ENCODE assay signal across 8 mouse cellular contexts in the genomic region with DNA sequence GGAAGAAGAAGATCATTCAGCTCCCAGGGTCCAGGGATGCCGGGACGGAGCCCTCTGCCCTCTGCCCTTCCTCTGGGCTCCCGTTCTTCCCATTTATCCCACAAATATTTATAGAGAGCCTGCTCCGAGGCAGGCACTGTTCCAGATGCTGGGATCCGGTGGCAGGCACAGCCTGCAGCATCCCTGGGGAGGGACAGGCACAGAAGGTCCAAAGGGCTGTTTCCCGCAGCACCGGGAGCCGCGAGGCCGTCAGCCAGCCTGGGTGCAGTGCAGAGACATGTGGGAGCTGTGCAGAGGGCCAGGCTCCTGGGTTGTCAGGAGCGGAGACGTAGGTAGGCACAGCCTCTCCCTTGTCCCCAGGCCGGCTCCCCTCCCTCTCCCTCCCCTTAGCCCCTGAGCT. TPM values are rescaled to one million over a fixed set of nuclear protein-coding genes. Genes with fewer than 3 reads are reported as not detected.
DNase-seq lines count a peak whose midpoint lies in the region; ATAC-seq lines count a peak whose summit lies in the region.

No protein-coding gene starts in this region.

- H3K4me1 ChIP-seq in hindbrain, embryonic 11.5 days (replicated peaks; ENCODE audit: control insufficient read depth, insufficient read depth, low read length) = peaks cover 37% of the 10 kb centered on the region
- peaks cover 58% of the 10 kb centered on the region for H3K4me1 ChIP-seq in lung, embryonic 16.5 days (replicated peaks; ENCODE audit: control insufficient read depth, insufficient read depth, low read length)

- no peak overlapping the region for H3K27ac ChIP-seq in hindbrain, embryonic 11.5 days (ENCODE audit: low read depth, low read length)
- no peak overlapping the region for H3K27ac ChIP-seq in lung, embryonic 16.5 days (ENCODE audit: low read length)

- no peaks in the 10 kb centered on the region for H3K9me3 ChIP-seq in hindbrain, embryonic 11.5 days (ENCODE audit: control insufficient read depth, low read length)
- no peaks in the 10 kb centered on the region for H3K9me3 ChIP-seq in lung, embryonic 16.5 days (ENCODE audit: control insufficient read depth, low read length)

- 31% methylated on average over 13 of the region's 13 CpGs for WGBS in hindbrain, embryonic 11.5 days
- WGBS in lung, embryonic 16.5 days = 28% methylated on average over 13 of the region's 13 CpGs

- peak overlapping the region; percentile 60 for H3K4me3 ChIP-seq in hindbrain, embryonic 11.5 days (ENCODE audit: low read depth, low read length)
- H3K4me3 ChIP-seq in lung, embryonic 16.5 days (ENCODE audit: low read length) = peak overlapping the region; percentile 68

- H3K4me2 ChIP-seq in hindbrain, embryonic 11.5 days (replicated peaks; ENCODE audit: low read depth, low read length) = peak overlapping the region; percentile 98
- peak overlapping the region; percentile 97 for H3K4me2 ChIP-seq in lung, embryonic 16.5 days (ENCODE audit: low read depth, low read length)

- H3K9ac ChIP-seq in hindbrain, embryonic 11.5 days (ENCODE audit: low read depth, low read length) = peak overlapping the region; percentile 20; the same call in 1 of the 2 replicates
- H3K9ac ChIP-seq in lung, embryonic 16.5 days (ENCODE audit: low read length) = peak overlapping the region; percentile 47

- peak; percentile 10 for DNase-seq in right cerebral cortex, postnatal 25 days
- no peak for DNase-seq in right cerebral cortex, adult 2 months (ENCODE audit: low spot score in 2 of 2)
- DNase-seq in hindbrain, embryonic 11.5 days (ENCODE audit: low spot score) = no peak
- peak; percentile 19 for DNase-seq in yolk sac, embryonic 10.5 days (ENCODE audit: low spot score)
- no peak for DNase-seq in MN1 (ENCODE audit: low spot score)
- no peak for DNase-seq in cerebellum, adult 9-11 months
- DNase-seq in layer of hippocampus, postnatal 10 days (ENCODE audit: low spot score in 2 of 2) = no peak

- ATAC-seq in hindbrain, embryonic 11.5 days (ENCODE audit: low FRiP score) = no peak
- no peak for ATAC-seq in lung, embryonic 16.5 days (ENCODE audit: low read depth)

- H3K36me3 ChIP-seq in hindbrain, embryonic 11.5 days (ENCODE audit: control insufficient read depth, insufficient read depth, low read length) = no peaks in the 10 kb centered on the region
- peaks cover 4% of the 10 kb centered on the region for H3K36me3 ChIP-seq in lung, embryonic 16.5 days (ENCODE audit: control insufficient read depth, insufficient read depth, low read length)

- H3K27me3 ChIP-seq in hindbrain, embryonic 11.5 days (ENCODE audit: control insufficient read depth, insufficient read depth, low read length) = peaks cover 19% of the 10 kb centered on the region
- peaks cover 7% of the 10 kb centered on the region for H3K27me3 ChIP-seq in lung, embryonic 16.5 days (ENCODE audit: control insufficient read depth, insufficient read depth, low read depth, low read length)

RNA-seq across cellular contexts. Expression of gene Gse1, which starts 4.7 kb away (rescaled TPM):
- 16.5 and 17.8 TPM in 2 replicates for polyA plus RNA-seq in hindbrain, embryonic 11.5 days (2014; fragmentation: Nextera tagmentation; extraction: Ambion mirVana)
- 10.2 and 10.9 TPM in 2 replicates for polyA plus RNA-seq in lung, embryonic 16.5 days (2015; fragmentation: Nextera tagmentation; extraction: Ambion mirVana)
- total RNA-seq in layer of hippocampus, postnatal 10 days (2021) = 10 to 100 TPM; 65.0 to 79.3 TPM

RNA-seq across cellular contexts. Expression of gene Fam92b, which starts 55.6 kb away (rescaled TPM):
- polyA plus RNA-seq in hindbrain, embryonic 11.5 days (2014; fragmentation: Nextera tagmentation; extraction: Ambion mirVana) = 2.1 and 2.7 TPM in 2 replicates
- polyA plus RNA-seq in lung, embryonic 16.5 days (2015; fragmentation: Nextera tagmentation; extraction: Ambion mirVana) = 2.7 and 4.0 TPM in 2 replicates
- not detected for total RNA-seq in layer of hippocampus, postnatal 10 days (2021)

Comparison
In these comparisons a context has a peak if more than half of its experiments do, and no peak if none do; other contexts are left out.
1. DNase-seq: peak in right cerebral cortex, postnatal 25 days (single experiment) and yolk sac, embryonic 10.5 days (single experiment); none in right cerebral cortex, adult 2 months (0 of 2), hindbrain, embryonic 11.5 days (single experiment), MN1 (single experiment), cerebellum, adult 9-11 months (single experiment) and layer of hippocampus, postnatal 10 days (0 of 2).